Mouse (Mus musculus): Measurements from ENCODE around the gene Serpine2.

Serpine2 gene

GRCm38 (mm10) chr1:79809447-79809846, 51.5 kb downstream of the Serpine2 start:
- no peak for DNase-seq

GRCm38 (mm10) chr1:79806865-79807264, 54.1 kb downstream of the Serpine2 start:
- no peak for DNase-seq

- no peak for DNase-seq
Observed at GRCm38 (mm10) chr1:79803614-79804013, 57.4 kb downstream of the Serpine2 start.

- DNase-seq: no peak
Observed at GRCm38 (mm10) chr1:79802858-79803427, 58.0 kb downstream of the Serpine2 start.

GRCm38 (mm10) chr1:79797084-79797483, 63.9 kb downstream of the Serpine2 start:
- DNase-seq: no peak

- no peak for DNase-seq
Observed at GRCm38 (mm10) chr1:79786267-79786927, 74.6 kb downstream of the Serpine2 start.

- no peak for DNase-seq
Observed at GRCm38 (mm10) chr1:79782433-79782832, 78.5 kb downstream of the Serpine2 start.

GRCm38 (mm10) chr1:79778011-79778410, 83.0 kb downstream of the Serpine2 start:
- DNase-seq: no peak

- DNase-seq: peak; percentile 100
Observed at GRCm38 (mm10) chr1:79775927-79776458, 85.0 kb downstream of the Serpine2 start, which contains the start of the genes Mrpl44 and Wdfy1. Gene Mrpl44, plus strand, starts transcription at chr1:79776018. Gene Wdfy1, minus strand, starts transcription at chr1:79776143.

- no peak for DNase-seq
Observed at GRCm38 (mm10) chr1:79774164-79774780, 86.7 kb downstream of the Serpine2 start.

- no peak for DNase-seq
Observed at GRCm38 (mm10) chr1:79768231-79768630, 92.7 kb downstream of the Serpine2 start.

- DNase-seq: no peak
Observed at GRCm38 (mm10) chr1:79764483-79764882, 96.5 kb downstream of the Serpine2 start.

- no peak for DNase-seq
Observed at GRCm38 (mm10) chr1:79764031-79764430, 96.9 kb downstream of the Serpine2 start.

GRCm38 (mm10) chr1:79762282-79763250, 98.4 kb downstream of the Serpine2 start:
- DNase-seq: no peak

- no peak for DNase-seq
Observed at GRCm38 (mm10) chr1:79761917-79762271, 99.1 kb downstream of the Serpine2 start.

GRCm38 (mm10) chr1:79761106-79761916, 99.7 kb downstream of the Serpine2 start:
- peak; percentile 85 for DNase-seq

- peak; percentile 76 for DNase-seq
Observed at GRCm38 (mm10) chr1:79760656-79761055, 100.3 kb downstream of the Serpine2 start.

GRCm38 (mm10) chr1:79759436-79759972, 101.5 kb downstream of the Serpine2 start:
- DNase-seq: no peak

- DNase-seq: no peak
Observed at GRCm38 (mm10) chr1:79759006-79759405, 102.0 kb downstream of the Serpine2 start.

GRCm38 (mm10) chr1:79757597-79757996, 103.4 kb downstream of the Serpine2 start:
- no peak for DNase-seq

- no peak for DNase-seq
Observed at GRCm38 (mm10) chr1:79757161-79757560, 103.8 kb downstream of the Serpine2 start.

- DNase-seq: no peak
Observed at GRCm38 (mm10) chr1:79756417-79756816, 104.6 kb downstream of the Serpine2 start.

Measured in kidney, adult 18-20 months (tissue).